Mouse (Mus musculus) kidney, adult 10 weeks (tissue): ENCODE measurements around the gene Ston2. TPM values are rescaled to one million over a fixed set of nuclear protein-coding genes. Genes with fewer than 3 reads are reported as not detected.

Experiments used
- polyA plus RNA-seq: library from polyadenylated mRNA; stranded (reverse); fragments of 350-450 nt; fragmentation: Illumina TruSeq; extraction: RNeasy Lipid Tissue Mini Kit (QIAGEN cat#74804); gene quantifications from one replicate; pipeline ENCODE4 v1.2.3, GENCODE M21; 2014; ENCODE audit warnings: low read depth, low replicate concordance

Gene Ston2
- polyA plus RNA-seq: 23.3 TPM

DNA sequence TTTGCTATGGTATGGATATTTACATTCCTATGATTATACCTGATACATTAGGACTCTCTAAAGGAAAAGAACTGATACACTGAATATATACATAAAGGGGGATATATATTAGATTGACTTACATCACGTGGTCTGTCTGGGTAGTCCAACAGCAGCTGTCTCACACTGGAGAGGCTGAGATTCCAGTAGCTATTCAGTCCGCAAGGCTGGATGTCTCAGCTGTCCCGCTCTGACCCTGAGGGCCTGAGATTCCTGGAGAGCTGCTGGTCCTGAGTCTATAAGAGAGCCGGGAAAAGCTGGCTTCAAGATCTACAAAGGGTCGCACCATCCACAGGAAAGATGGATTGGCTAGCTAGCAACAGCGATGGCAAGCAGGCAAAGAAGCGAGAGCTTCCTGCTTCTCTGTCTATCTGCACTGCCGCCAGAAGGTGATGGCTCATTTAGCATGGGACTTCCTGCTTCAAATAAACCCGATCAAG, at the start of gene Ston2:
TSS of gene Ston2 (minus strand) at position 429 of the 479 bp plus-strand sequence.

DNA sequence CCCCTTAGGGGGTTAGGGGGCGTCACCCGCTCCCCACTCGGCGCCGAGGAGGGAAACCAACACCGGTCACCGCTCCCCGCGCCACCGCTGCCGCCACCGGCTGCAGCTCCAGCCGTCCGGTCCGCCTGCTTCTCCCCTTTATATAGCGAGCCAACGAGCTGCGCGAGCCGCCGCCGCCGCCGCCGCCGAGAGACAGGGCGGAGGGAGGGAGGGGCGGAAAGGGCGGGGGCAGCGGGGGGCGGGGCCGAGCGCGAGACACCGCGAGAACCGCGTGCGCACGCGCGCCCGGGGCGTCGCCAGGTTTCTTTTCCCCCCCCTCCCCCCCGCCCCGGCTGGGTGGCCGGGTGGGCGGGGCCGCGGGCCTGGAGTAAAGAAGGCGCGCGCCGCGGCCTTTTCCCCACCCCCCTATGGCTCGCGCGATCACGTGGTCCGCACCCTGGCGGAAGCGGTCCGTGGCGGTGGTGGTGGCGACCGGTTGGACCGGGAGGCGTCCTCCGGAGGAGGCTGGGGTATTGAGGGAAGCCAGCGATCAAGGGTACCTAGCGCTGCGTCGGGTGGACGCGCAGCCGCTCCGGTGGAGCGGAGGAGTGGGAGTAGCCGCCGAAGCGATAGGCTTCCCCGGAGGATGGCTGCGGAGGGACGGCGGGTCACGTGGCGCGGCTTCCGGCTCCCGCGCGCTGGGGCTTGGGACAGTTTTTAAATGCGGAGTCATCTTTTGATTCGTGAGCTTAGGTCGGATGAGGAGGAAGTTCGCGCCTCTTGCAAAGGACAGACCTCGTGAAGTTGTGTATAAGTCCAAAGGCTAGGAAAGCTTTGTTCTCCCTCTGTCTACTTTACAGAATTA, 198.1 kb downstream of the Ston2 start, which contains the start of gene Gtf2a1:
TSS of gene Gtf2a1 (minus strand) at position 641 of the 844 bp plus-strand sequence.

Other genes with a start within 250 kb of the Ston2 start
- 26.2 TPM for gene Gtf2a1, start 197.9 kb downstream of the Ston2 start, polyA plus RNA-seq
- gene Sel1l, start 60.8 kb upstream of the Ston2 start, polyA plus RNA-seq: 99.6 TPM